In genomic region chr11:5611918-5612317, GRCm38 (mm10) we compare ENCODE assay signal across 27 mouse cellular contexts. TPM values are rescaled to one million over a fixed set of nuclear protein-coding genes. Genes with fewer than 3 reads are reported as not detected.
"Had no signal": no experiment of that assay in that cellular context is flagged by ENCODE, and none has a peak within 500 bp of the region (broad histone marks: within the 10 kb centered on the region; RNA-seq: fewer than 3 reads in every experiment).

No protein-coding gene starts in this region.

RNA-seq across cellular contexts. Expression of gene Ankrd36, which starts 42.4 kb away (rescaled TPM):
- total RNA-seq: common myeloid progenitor, adult 5-6 weeks; gastrocnemius, adult 18-20 months; gastrocnemius, adult 2 months; gastrocnemius, adult 8-10 months; gastrocnemius, postnatal 10 days; gastrocnemius, postnatal 14 days; gastrocnemius, postnatal 25 days; gastrocnemius, postnatal 36 days; gastrocnemius, postnatal 4 days; granulocyte monocyte progenitor cell, adult 5-6 weeks; heart, adult 18-20 months had no signal
- polyA plus RNA-seq: cerebellum, adult 2 months; cortical plate, adult 2 months; embryonic facial prominence, embryonic 10.5 days; embryonic facial prominence, embryonic 11.5 days; embryonic facial prominence, embryonic 13.5 days; embryonic facial prominence, embryonic 14.5 days; embryonic facial prominence, embryonic 15.5 days; erythroblast, embryonic 14.5 days; forebrain, embryonic 10.5 days; forebrain, embryonic 11.5 days; forebrain, embryonic 13.5 days; forebrain, embryonic 14.5 days; forebrain, embryonic 15.5 days; forebrain, embryonic 16.5 days; forebrain, postnatal 0 days; frontal cortex, adult 2 months had no signal
